Mouse (Mus musculus) MEL (cell line): Measurements from ENCODE around the gene Cacna1c. TPM values are rescaled to one million over a fixed set of nuclear protein-coding genes. Genes with fewer than 3 reads are reported as not detected.

ENCODE experiments used
- DNase-seq: peaks from one replicate; pipeline ENCODE4 v3.0.0; 2011; ENCODE audit warnings: low read depth, low spot score
- H3K27ac ChIP-seq: 2 replicates; pipeline ENCODE4 v1.5.1; 2012; ENCODE audit warnings: low read depth, mild to moderate bottlenecking, control low read depth, low read length, moderate library complexity; ENCODE audit not compliant: control insufficient read depth
- H3K27me3 ChIP-seq, 2 experiments: fragments of 150-350 bp in 1 of 2; sonication (generic) in 1 of 2; 2 replicates each; pipeline ENCODE4 v1.6.1; 2012; ENCODE audit warnings: low read length in 2 of 2, mild to moderate bottlenecking in 2 of 2, improper control_type of control experiment in 1 of 2, moderate library complexity in 1 of 2; ENCODE audit not compliant: insufficient read depth in 2 of 2, control insufficient read depth in 1 of 2
- H3K36me3 ChIP-seq, 2 experiments: 2 replicates each; pipeline ENCODE4 v1.6.1; 2012 to 2014; ENCODE audit warnings: low read length in 2 of 2, improper control_type of control experiment in 1 of 2, inconsistent platforms in 1 of 2, mild to moderate bottlenecking in 1 of 2; ENCODE audit not compliant: insufficient read depth in 2 of 2, control insufficient read depth in 1 of 2
- H3K4me1 ChIP-seq, 2 experiments: fragments of 150-350 bp in 1 of 2; sonication (generic) in 1 of 2; 2 replicates each; pipeline ENCODE4 v1.6.1; 2012; ENCODE audit warnings: low read length in 2 of 2, improper control_type of control experiment in 1 of 2, mild to moderate bottlenecking in 1 of 2; ENCODE audit not compliant: insufficient read depth in 2 of 2, control insufficient read depth in 1 of 2
- H3K4me3 ChIP-seq, 2 experiments: fragments of 150-350 bp in 1 of 2; sonication (generic) in 1 of 2; 2 replicates each; pipeline ENCODE4 v1.5.1; 2012; ENCODE audit warnings: low read depth in 2 of 2, low read length in 2 of 2, mild to moderate bottlenecking in 2 of 2, moderate library complexity in 2 of 2, control low read depth in 1 of 2, improper control_type of control experiment in 1 of 2; ENCODE audit not compliant: control insufficient read depth in 1 of 2, insufficient read depth in 1 of 2
- H3K79me2 ChIP-seq: 2 replicates; pipeline ENCODE4 v1.6.1; 2012; ENCODE audit warnings: mild to moderate bottlenecking, low read length, moderate library complexity; ENCODE audit not compliant: control insufficient read depth, poor library complexity, insufficient read depth
- H3K9ac ChIP-seq: 2 replicates; pipeline ENCODE4 v1.6.1; 2012; ENCODE audit warnings: low read depth, mild to moderate bottlenecking, control low read depth, low read length, moderate library complexity; ENCODE audit not compliant: control insufficient read depth, poor library complexity, severe bottlenecking
- H3K9me3 ChIP-seq: fragments of 150-350 bp; sonication (generic); replicated peaks from 2 replicates; pipeline ENCODE4 v1.6.1; 2012; ENCODE audit warnings: mild to moderate bottlenecking, low read length, improper control_type of control experiment, moderate library complexity; ENCODE audit not compliant: insufficient read depth
- BHLHE40 ChIP-seq: IDR thresholded peaks from 2 replicates; pipeline ENCODE4 v1.6.1; 2012; ENCODE audit warnings: low read depth, mild to moderate bottlenecking, inconsistent platforms, low read length, improper control_type of control experiment, borderline replicate concordance
- CHD1 ChIP-seq: IDR thresholded peaks from 2 replicates; pipeline ENCODE4 v1.6.1; 2012; ENCODE audit warnings: low read depth, mild to moderate bottlenecking, inconsistent platforms, low read length, improper control_type of control experiment
- CHD2 ChIP-seq: IDR thresholded peaks from 2 replicates; pipeline ENCODE4 v1.6.1; 2011; ENCODE audit warnings: low read length, improper control_type of control experiment
- E2F4 ChIP-seq: IDR thresholded peaks from 2 replicates; pipeline ENCODE4 v1.6.1; 2011; ENCODE audit warnings: low read depth, low read length, improper control_type of control experiment, borderline replicate concordance
- ELF1 ChIP-seq: IDR thresholded peaks from 2 replicates; pipeline ENCODE4 v1.6.1; 2014; ENCODE audit warnings: low read depth, mild to moderate bottlenecking, inconsistent platforms, low read length, improper control_type of control experiment, moderate library complexity
- EP300 ChIP-seq, 2 experiments: IDR thresholded peaks; 2 replicates each; pipeline ENCODE4 v1.6.1; 2011; ENCODE audit warnings: improper control_type of control experiment in 2 of 2, low read length in 2 of 2, low read depth in 1 of 2, mild to moderate bottlenecking in 1 of 2
- ETS1 ChIP-seq: IDR thresholded peaks from 2 replicates; pipeline ENCODE4 v1.6.1; 2012; ENCODE audit warnings: low read depth, mild to moderate bottlenecking, inconsistent platforms, low read length, improper control_type of control experiment, moderate library complexity
- HCFC1 ChIP-seq: IDR thresholded peaks from 2 replicates; pipeline ENCODE4 v1.6.1; 2012; ENCODE audit warnings: low read depth, mild to moderate bottlenecking, inconsistent platforms, low read length, improper control_type of control experiment, moderate library complexity
- JUND ChIP-seq: IDR thresholded peaks from 2 replicates; pipeline ENCODE4 v1.6.1; 2011; ENCODE audit warnings: low read depth, mild to moderate bottlenecking, improper control_type of control experiment, low read length
- KAT2A ChIP-seq: conservative IDR thresholded peaks from 2 replicates; pipeline ENCODE4 v1.6.1; 2012; ENCODE audit warnings: low read depth, low read length, improper control_type of control experiment, inconsistent platforms
- MAX ChIP-seq: IDR thresholded peaks from 2 replicates; pipeline ENCODE4 v1.6.1; 2011; ENCODE audit warnings: low read length, improper control_type of control experiment
- MAZ ChIP-seq: IDR thresholded peaks from 2 replicates; pipeline ENCODE4 v1.6.1; 2012; ENCODE audit warnings: low read depth, mild to moderate bottlenecking, inconsistent platforms, low read length, improper control_type of control experiment
- MEF2A ChIP-seq: IDR thresholded peaks from 2 replicates; pipeline ENCODE4 v1.6.1; 2014; ENCODE audit warnings: low read depth, mild to moderate bottlenecking, inconsistent platforms, low read length, improper control_type of control experiment; ENCODE audit not compliant: poor library complexity, insufficient replicate concordance, severe bottlenecking; ENCODE audit errors: extremely low read depth
- MXI1 ChIP-seq: IDR thresholded peaks from 2 replicates; pipeline ENCODE4 v1.6.1; 2011; ENCODE audit warnings: mild to moderate bottlenecking, low read depth, low read length, improper control_type of control experiment
- MYB ChIP-seq: IDR thresholded peaks from 2 replicates; pipeline ENCODE4 v1.6.1; 2011; ENCODE audit warnings: mild to moderate bottlenecking, low read depth, low read length, improper control_type of control experiment
- MYC ChIP-seq: IDR thresholded peaks from 2 replicates; pipeline ENCODE4 v1.6.1; 2011; ENCODE audit warnings: low read depth, mild to moderate bottlenecking, low read length, improper control_type of control experiment, moderate library complexity
- NELFE ChIP-seq: IDR thresholded peaks from 2 replicates; pipeline ENCODE4 v1.6.1; 2011; ENCODE audit warnings: low read depth, low read length, improper control_type of control experiment
- NRF1 ChIP-seq: IDR thresholded peaks from 2 replicates; pipeline ENCODE4 v1.6.1; 2014; ENCODE audit warnings: low read depth, mild to moderate bottlenecking, inconsistent platforms, low read length, improper control_type of control experiment, moderate library complexity; ENCODE audit not compliant: poor library complexity, insufficient read depth, severe bottlenecking
- POLR2A ChIP-seq, 2 experiments: IDR thresholded peaks; 2 replicates each; pipeline ENCODE4 v1.6.1; 2011 to 2012; ENCODE audit warnings: low read length in 2 of 2, mild to moderate bottlenecking in 2 of 2, control low read depth in 1 of 2, improper control_type of control experiment in 1 of 2, low read depth in 1 of 2, moderate library complexity in 1 of 2; ENCODE audit not compliant: control insufficient read depth in 1 of 2, insufficient read depth in 1 of 2, poor library complexity in 1 of 2
- POLR2AphosphoS2 ChIP-seq: IDR thresholded peaks from 2 replicates; pipeline ENCODE4 v1.6.1; 2011; ENCODE audit warnings: low read length, improper control_type of control experiment
- RAD21 ChIP-seq: IDR thresholded peaks from 2 replicates; pipeline ENCODE4 v1.6.1; 2011; ENCODE audit warnings: mild to moderate bottlenecking, low read depth, low read length, improper control_type of control experiment
- RCOR1 ChIP-seq: IDR thresholded peaks from 2 replicates; pipeline ENCODE4 v1.6.1; 2012; ENCODE audit warnings: low read depth, mild to moderate bottlenecking, inconsistent platforms, low read length, improper control_type of control experiment
- SIN3A ChIP-seq: IDR thresholded peaks from 2 replicates; pipeline ENCODE4 v1.6.1; 2012; ENCODE audit warnings: low read length, improper control_type of control experiment, inconsistent platforms
- SMC3 ChIP-seq: IDR thresholded peaks from 2 replicates; pipeline ENCODE4 v1.6.1; 2011; ENCODE audit warnings: low read depth, low read length, improper control_type of control experiment
- TCF12 ChIP-seq: IDR thresholded peaks from 2 replicates; pipeline ENCODE4 v1.6.1; 2014; ENCODE audit warnings: low read depth, mild to moderate bottlenecking, inconsistent platforms, low read length, improper control_type of control experiment, moderate library complexity
- UBTF ChIP-seq: IDR thresholded peaks from 2 replicates; pipeline ENCODE4 v1.6.1; 2012; ENCODE audit warnings: low read depth, mild to moderate bottlenecking, inconsistent platforms, low read length, improper control_type of control experiment, moderate library complexity, borderline replicate concordance; ENCODE audit not compliant: insufficient read depth
- USF2 ChIP-seq, 2 experiments: IDR thresholded peaks; 2 replicates each; pipeline ENCODE4 v1.6.1; 2011 to 2012; ENCODE audit warnings: improper control_type of control experiment in 2 of 2, low read length in 2 of 2, borderline replicate concordance in 1 of 2, inconsistent platforms in 1 of 2, low read depth in 1 of 2, mild to moderate bottlenecking in 1 of 2; ENCODE audit not compliant: insufficient read depth in 1 of 2
- ZC3H11A ChIP-seq: IDR thresholded peaks from 2 replicates; pipeline ENCODE4 v1.6.1; 2012; ENCODE audit warnings: low read depth, mild to moderate bottlenecking, inconsistent platforms, low read length, improper control_type of control experiment
- ZKSCAN1 ChIP-seq: IDR thresholded peaks from 2 replicates; pipeline ENCODE4 v1.6.1; 2012; ENCODE audit warnings: low read depth, mild to moderate bottlenecking, inconsistent platforms, low read length, improper control_type of control experiment, moderate library complexity
- ZMIZ1 ChIP-seq: IDR thresholded peaks from 2 replicates; pipeline ENCODE4 v1.6.1; 2012; ENCODE audit warnings: low read depth, mild to moderate bottlenecking, inconsistent platforms, low read length, improper control_type of control experiment, moderate library complexity
- polyA plus RNA-seq, 2 experiments: library from polyadenylated mRNA; stranded (reverse) in 1 of 2; unstranded in 1 of 2; fragments of >175 nt in 1 of 2; fragments of >200 nt in 1 of 2; gene quantifications; 2 replicates each; pipeline versions ENCODE4 v1.2.1 to v1.2.4; 2012; ENCODE audit warnings: low replicate concordance in 2 of 2, low read depth in 1 of 2; ENCODE audit not compliant: insufficient read length in 2 of 2, insufficient read depth in 1 of 2, missing spikeins in 1 of 2
- total RNA-seq: library from RNA; depleted of rRNA; stranded (reverse); fragments of 300-350 nt; gene quantifications from 2 replicates; pipeline ENCODE4 v1.2.3, GENCODE M21; 2012

Gene Cacna1c
- total and polyA plus RNA-seq, 3 experiments: 3.4 to 4.4 TPM; not detected in 1

GRCm38 (mm10) chr6:118772581-118772980 is 423.6 kb downstream of the Cacna1c start:
- H3K79me2 ChIP-seq: no peaks in the 10 kb centered on the region
- no peak overlapping the region for H3K4me3 ChIP-seq
- DNase-seq: no peak
- H3K27ac ChIP-seq: no peak overlapping the region
- peaks cover 14 to 22% of the 10 kb centered on the region in 2 experiments for H3K4me1 ChIP-seq
- no peak overlapping the region for H3K9ac ChIP-seq
- TF ChIP-seq ZMIZ1 (no peak), MYC (no peak), MAZ (no peak), CHD1 (no peak), MYB (no peak), MAX (no peak), POLR2A (IDR thresholded peaks at IDR 0.05; ENCODE audit: control insufficient read depth in 1 of 2, insufficient read depth in 1 of 2, low read depth in 1 of 2, low read length in 2 of 2, poor library complexity in 1 of 2) (no peak), BHLHE40 (no peak), RCOR1 (no peak), MXI1 (no peak)
- TF ChIP-seq, all 39 proteins: peak for 0
- Histone ChIP-seq H3K36me3 (peaks cover 0 to 18% of the 10 kb centered on the region in 2 experiments; a peak in 2 of 4 replicates), H3K27me3 (no peaks in the 10 kb centered on the region), H3K9me3 (no peaks in the 10 kb centered on the region)

- no peaks in the 10 kb centered on the region for H3K9me3 ChIP-seq
- peak overlapping the region; percentile 5; the same call in 1 of the 2 replicates for H3K9ac ChIP-seq
- peak overlapping the region in 1 of 2 experiments; percentile 36; a peak in 1 of 4 replicates for H3K4me3 ChIP-seq
- DNase-seq: peak; percentile 83
- H3K36me3 ChIP-seq: peaks cover 0 to 23% of the 10 kb centered on the region in 2 experiments; a peak in 2 of 4 replicates
- peak overlapping the region; percentile 46 for H3K27ac ChIP-seq
- peaks cover 19 to 26% of the 10 kb centered on the region in 2 experiments for H3K4me1 ChIP-seq
- H3K27me3 ChIP-seq: no peaks in the 10 kb centered on the region
- no peaks in the 10 kb centered on the region for H3K79me2 ChIP-seq
- TF ChIP-seq MYB (0 out of 2 replicates have a peak, but pooled peaks have one; percentile 30), NRF1 (no peak), SIN3A (peak; percentile 42), ZC3H11A (no peak), ELF1 (0 out of 2 replicates have a peak, but pooled peaks have one; percentile 35), TCF12 (peak; percentile 94), EP300 (IDR thresholded peaks at IDR 0.05; ENCODE audit: low read depth in 1 of 2, low read length in 2 of 2) (peak; percentile 91 to 95), USF2 (IDR thresholded peaks at IDR 0.05; ENCODE audit: borderline replicate concordance in 1 of 2, insufficient read depth in 1 of 2, low read depth in 1 of 2, low read length in 2 of 2) (no peak), MEF2A (no peak), NELFE (no peak), RCOR1 (peak; percentile 72), ETS1 (peak; percentile 86), ZKSCAN1 (no peak), SMC3 (no peak), JUND (no peak), MAX (0 out of 2 replicates have a peak, but pooled peaks have one; percentile 9), HCFC1 (0 out of 2 replicates have a peak, but pooled peaks have one; percentile 18), KAT2A (no peak), E2F4 (no peak), CHD2 (0 out of 2 replicates have a peak, but pooled peaks have one; percentile 22), BHLHE40 (peak; percentile 77; the same call in 1 of the 2 replicates), UBTF (no peak), CHD1 (no peak), POLR2AphosphoS2 (no peak), RAD21 (no peak), ZMIZ1 (no peak)
Measured at GRCm38 (mm10) chr6:118771121-118771520, 425.1 kb downstream of the Cacna1c start.
